Mouse (Mus musculus) right cerebral cortex, postnatal 10 days (tissue): ENCODE measurements around the gene Ddhd1.
A peak's percentile ranks its signal among the peaks of the same experiment; 100 is the strongest.

ENCODE experiments used
- DNase-seq, 2 experiments: peaks; one replicate each; pipeline ENCODE4 v3.0.0; 2021; ENCODE audit warnings: low spot score in 2 of 2

Gene Ddhd1

DNA sequence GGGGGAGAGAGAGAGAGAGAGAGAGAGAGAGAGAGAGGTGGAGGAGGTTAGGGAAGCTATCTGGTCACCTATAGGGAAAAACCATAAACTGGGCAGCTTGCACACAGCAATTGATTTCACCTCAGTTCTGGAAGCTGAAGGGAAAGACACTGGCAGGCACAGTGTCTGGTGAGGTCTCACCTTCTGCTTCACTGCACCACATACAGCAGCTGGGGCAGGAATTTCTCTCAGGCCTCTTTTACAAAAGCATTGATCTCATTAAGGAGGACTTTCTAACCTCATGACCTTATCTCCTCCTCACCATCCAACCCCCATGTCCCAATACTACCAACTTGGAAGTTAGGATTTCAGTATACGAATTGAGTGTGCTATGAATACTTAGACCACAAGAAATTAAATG, 13.2 kb downstream of the Ddhd1 start:
- no peak for DNase-seq

DNA sequence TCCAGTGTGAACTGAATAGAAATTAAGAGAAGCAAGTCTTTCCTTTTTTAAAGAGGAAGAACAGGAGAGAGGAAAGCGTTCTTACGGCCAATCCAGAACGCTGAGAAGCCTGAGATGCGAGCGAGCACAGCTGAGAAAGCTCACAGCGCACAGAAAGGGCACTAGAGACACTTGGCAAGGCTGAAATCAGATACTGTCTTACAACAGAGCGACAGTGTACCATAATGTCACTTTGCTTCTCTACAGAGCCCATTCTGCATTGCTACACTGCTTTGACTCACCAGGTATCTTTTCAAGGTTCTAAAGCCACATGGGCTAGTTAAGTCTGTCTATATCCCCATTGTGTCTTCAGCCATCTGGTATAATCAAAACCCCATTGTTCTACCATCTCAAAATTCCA, 13.7 kb downstream of the Ddhd1 start:
- DNase-seq = no peak

GRCm38 (mm10) chr14:45643461-45643860, 14.5 kb downstream of the Ddhd1 start:
- peak; percentile 46 to 63 for DNase-seq

DNA sequence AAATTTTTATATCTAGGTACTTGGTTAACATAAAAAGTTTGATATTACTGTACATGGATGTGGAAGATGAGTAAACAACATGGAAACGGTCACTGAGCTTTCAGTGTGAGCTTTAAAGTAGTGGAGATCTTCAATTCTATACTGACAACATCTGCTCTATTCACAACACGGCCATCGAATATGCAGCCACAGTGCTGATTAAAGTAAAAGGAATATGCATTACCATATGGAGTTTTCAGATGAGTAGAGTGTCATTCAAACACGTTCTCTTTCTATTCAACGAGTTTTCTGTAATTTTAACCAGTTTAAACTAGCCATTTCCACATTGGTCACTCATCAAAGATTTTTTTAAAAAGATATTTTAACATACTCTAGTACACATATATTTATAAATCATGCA, 15.1 kb downstream of the Ddhd1 start:
- DNase-seq = no peak

DNA sequence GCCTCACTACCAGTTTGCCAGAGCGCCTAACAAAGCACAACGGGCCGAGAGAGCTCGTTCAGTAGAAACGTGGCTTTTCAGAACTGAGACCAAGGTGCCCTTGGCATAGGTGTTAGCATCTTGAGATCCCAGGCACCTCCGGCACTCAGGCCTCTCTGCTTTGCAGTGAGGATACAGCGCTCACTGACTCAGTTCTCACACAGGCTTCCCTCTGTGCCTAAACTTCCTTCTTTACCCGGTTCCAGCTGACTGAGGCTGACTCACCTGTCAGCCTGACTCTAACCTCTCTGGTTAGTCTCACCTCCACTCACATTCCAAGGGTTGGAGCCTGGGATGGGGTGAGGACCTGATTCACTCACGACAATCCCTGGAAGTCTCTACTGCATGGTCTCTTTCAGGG, 15.7 kb downstream of the Ddhd1 start:
- DNase-seq = peak in 1 of 2 experiments; percentile 49

DNA sequence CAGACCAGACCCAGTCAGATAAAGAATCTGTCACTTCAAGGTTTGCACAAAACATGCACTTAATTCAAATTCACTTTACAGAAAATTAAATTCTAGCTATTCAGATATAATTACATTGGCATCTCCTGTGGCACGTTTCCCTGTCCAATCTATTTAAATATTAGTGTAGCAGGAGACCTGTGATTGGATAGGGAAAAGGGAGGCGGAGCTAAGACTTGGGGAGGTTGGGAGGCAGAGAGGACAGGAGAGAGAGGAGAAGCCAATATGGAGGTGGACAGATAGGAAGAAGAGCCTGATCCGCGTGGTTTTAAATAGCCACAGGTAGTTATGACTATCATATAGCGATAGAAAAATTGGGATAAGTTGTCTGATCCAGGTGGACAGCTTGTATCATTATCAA, 19.2 kb downstream of the Ddhd1 start:
- DNase-seq = no peak

- DNase-seq = no peak
Measured at GRCm38 (mm10) chr14:45635496-45635895, 22.4 kb downstream of the Ddhd1 start.

DNA sequence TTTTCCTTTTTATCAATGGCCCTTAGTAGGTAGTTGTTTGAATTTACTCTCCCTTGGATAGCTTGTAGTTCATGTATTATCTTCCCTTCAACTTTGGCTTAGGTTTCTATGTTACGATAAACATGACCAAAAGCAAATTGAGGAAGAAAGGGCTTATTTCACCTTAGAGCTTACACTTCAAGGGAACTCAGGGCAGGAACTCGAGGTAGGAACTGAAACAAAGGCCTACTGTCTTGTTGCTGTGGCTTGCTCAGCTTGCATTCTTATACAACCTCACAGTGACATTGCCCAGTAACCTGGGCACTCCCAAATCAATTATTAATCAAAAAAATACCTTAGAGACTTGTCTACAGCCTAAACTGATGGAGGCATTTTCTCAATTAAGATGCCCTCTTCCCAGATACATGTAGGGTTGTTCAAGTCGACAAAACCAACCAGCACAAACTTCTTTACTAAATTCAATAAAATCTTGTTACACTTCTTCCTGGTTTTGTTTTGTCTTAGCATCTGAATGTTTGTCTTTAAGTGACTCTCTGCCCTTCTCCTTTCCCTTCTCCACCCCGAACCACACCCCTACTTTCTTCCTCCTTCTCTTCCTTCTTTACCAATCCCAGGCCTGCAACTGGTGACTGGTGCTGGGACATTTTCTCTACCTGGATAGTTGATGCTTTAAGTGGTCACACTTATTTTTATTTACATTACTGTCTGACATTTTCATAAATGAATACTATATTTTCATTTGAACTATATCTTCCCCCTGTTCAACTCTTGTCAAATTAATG, 25.0 kb downstream of the Ddhd1 start:
- no peak for DNase-seq

DNA sequence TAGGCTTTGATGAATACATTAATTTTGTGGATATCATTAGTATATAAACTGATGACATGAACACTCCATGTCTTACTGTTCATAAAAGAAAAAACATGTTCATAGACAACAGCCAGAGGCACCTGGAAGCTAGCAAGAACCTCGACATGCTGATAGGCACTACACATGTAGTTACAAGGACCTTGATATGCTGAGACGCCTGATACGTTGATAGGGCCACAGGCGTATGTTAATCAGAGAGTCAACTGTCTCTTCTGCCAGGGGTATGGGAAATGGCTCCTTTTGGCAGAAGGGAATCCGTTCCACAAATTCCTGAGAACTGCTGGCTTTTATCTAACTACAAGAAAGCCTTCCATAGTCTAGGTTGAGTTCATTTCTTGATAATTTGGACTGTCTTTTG, 27.4 kb downstream of the Ddhd1 start:
- no peak for DNase-seq

DNA sequence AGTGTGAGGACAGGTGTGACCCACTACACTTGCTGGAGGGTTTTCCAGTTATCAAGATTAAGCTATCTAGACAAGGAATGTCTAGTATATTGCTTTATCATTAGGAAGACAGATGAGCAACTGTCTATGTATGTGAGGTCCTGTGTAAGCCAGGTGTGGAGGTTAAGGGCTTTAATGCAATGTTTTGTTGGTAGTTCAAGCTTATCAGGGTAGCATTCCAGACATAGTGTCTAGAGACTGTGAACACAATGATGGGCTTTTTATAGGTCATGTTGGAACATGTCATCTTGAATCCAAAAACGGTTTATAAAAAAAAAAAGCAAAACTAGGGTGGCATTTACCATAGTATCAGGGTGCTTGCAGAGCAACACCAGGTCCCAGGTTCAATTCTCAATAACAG, 28.0 kb downstream of the Ddhd1 start:
- no peak for DNase-seq

DNA sequence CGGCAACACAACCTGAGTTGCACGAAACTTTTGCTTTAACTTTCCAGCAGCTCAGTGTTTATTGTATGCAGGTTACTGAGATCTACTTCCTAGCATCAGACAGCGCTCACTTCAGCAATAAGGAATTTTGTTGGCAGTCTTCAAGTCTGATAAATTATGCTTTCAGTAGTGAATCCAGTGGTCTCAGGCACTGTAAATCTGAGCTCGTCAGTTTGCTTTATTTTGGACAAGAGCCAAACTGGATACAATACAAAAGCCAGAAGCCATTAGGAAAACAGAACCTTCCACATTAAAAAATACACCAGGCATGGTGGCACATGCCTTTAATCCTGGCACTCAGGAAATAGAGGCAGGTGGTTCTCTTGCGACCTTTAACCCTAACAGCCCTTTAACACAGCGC, 39.6 kb downstream of the Ddhd1 start:
- no peak for DNase-seq

- no peak for DNase-seq
Measured at GRCm38 (mm10) chr14:45616526-45616925, 41.4 kb downstream of the Ddhd1 start.

DNA sequence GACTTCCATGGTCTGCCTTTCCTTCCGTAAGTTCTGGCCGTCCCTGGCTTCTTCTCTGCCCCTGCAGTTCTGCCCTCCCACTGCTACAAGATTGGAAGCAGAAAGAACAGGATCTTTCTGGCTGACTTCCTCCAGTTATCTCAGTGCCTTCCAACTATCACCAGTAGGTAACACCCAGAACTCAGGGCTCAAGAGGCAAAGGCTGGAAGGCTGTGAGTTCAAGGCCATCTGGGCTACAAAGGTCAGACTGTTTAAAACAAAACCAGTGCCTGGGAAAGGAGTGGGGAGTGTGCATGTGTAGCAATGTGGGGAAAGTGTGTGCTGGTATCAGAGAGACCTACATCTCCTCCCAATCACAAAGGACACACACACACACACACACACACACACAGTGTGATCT, 42.2 kb downstream of the Ddhd1 start:
- no peak for DNase-seq

GRCm38 (mm10) chr14:45614822-45615221, 43.1 kb downstream of the Ddhd1 start:
- DNase-seq = no peak

DNA sequence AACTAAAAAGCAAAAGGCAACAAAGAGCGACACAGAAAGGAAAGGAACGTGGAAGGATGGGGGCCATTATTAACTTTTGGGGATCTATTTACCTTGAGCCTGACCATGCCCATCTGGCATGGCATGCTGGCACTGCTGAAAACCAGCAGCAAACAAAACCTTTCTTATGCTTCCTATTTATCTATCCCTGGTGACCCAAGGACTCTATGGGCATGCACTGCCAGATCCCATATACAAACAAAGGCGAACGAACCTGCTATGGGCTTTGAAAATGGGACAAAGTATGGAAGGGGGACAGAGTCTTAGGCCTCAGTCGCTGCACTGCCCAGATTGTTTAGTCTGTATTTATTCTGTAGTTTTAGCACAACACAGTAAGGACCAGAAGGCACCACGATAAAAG, 43.5 kb downstream of the Ddhd1 start:
- no peak for DNase-seq

DNA sequence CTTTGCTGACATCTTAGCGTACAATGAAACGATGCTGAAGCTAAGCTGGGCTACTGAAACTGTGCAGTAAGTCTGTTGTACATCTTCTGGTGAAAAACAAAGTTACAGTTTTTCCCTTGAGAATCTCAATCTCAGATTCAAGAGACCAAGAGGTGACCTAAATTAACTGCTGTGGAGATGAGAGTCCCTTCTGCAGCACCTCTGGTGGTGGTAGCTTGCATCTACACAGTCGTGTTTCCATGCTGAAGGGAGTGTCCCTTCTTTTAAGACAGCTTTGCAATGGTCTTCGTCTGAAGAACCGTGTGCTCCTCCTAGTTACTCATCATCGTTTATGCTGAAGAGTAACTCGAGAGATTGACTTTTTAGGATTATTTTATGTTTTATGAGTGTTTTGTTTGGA, 46.3 kb downstream of the Ddhd1 start:
- DNase-seq = no peak

GRCm38 (mm10) chr14:45602002-45602401, 55.9 kb downstream of the Ddhd1 start:
- peak in 1 of 2 experiments; percentile 35 for DNase-seq

DNA sequence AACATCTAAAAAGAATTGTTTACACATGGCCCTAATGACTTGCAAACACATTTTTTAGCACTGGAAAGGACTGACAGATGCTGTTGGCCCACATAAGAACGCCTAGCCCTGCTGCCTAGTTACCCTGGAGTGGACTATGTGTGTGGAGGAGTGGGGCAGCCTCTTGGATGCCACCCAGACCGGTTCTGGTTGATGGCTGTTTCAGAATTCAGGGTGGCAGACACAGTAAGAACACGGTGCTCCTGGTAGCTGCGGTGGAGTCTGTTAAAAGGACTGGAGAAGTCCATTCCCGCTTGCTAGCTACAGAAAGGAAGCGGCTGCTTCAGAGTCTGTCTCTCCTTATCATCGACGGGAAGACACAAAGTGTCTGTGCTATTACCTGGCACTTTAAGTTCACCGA, 57.4 kb downstream of the Ddhd1 start:
- DNase-seq = peak; percentile 77 to 80

- DNase-seq = no peak
Measured at GRCm38 (mm10) chr14:45597855-45598254, 60.1 kb downstream of the Ddhd1 start.

DNA sequence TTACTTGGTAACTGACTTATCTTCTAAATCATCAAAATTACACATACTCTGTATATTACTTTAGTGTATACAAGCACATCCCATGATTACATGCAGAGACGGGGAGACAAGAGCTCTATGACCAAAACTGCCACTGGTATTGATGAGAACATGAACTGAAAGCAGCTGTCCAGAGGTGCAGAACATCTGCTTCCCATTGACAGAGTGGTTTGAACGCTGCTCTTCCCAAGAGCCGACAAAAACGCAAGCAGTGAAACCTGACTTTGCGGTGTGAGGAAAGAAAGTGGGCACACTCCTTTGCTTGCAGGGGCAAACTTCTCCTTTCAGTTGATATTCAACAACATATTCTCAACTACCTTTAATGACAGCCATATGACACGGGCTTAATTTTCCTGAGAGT, 64.7 kb downstream of the Ddhd1 start:
- DNase-seq = no peak

GRCm38 (mm10) chr14:45588403-45588802, 69.5 kb downstream of the Ddhd1 start:
- DNase-seq = no peak

DNA sequence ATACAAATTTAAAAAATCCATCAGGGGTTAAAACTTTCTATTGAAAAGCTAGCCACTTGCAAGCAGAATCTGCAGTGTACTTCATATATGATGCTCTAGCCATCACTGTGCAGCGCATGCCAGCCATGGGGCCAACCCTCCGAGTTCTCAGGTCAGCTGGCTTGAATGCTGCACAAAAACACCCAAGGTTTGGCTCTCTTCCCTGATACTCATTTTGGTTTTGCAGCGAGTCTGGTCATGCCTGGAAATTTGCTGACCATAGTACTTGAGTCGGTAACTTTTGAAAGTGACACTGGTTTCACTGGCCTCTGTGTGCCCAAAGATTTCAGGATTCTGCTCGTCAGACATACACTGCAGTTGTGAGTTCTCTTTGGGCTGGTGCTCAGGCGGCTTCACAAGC, 70.4 kb downstream of the Ddhd1 start:
- no peak for DNase-seq

- no peak for DNase-seq
Measured at GRCm38 (mm10) chr14:45583494-45584027, 74.4 kb downstream of the Ddhd1 start.
